Comparison of ENCODE assay signal across 8 mouse cellular contexts in genomic region chrX:73881036-73881427, GRCm38 (mm10). TPM values are rescaled to one million over a fixed set of nuclear protein-coding genes. Genes with fewer than 3 reads are reported as not detected.
DNase-seq lines count a peak whose midpoint lies in the region; ATAC-seq and TF ChIP-seq lines count a peak whose summit lies in the region.

No protein-coding gene starts in this region.

- peak overlapping the region; percentile 77; the same call in 1 of the 2 replicates for H3K27ac ChIP-seq in left cerebral cortex, adult 2 months
- H3K27ac ChIP-seq in embryonic facial prominence, embryonic 12.5 days: no peak overlapping the region
- peak overlapping the region; percentile 87 for H3K27ac ChIP-seq in kidney, embryonic 16.5 days (ENCODE audit: low read length)
- H3K27ac ChIP-seq in neural tube, embryonic 15.5 days (replicated peaks): peak overlapping the region; percentile 67

- peak in 1 of 2 experiments; percentile 10 for DNase-seq in left cerebral cortex, adult 2 months (ENCODE audit: extremely low spot score in 1 of 2, low spot score in 2 of 2)
- no peak for DNase-seq in left cerebral cortex, postnatal 14 days (ENCODE audit: low spot score in 2 of 2)
- DNase-seq in urinary bladder, postnatal 10 days (ENCODE audit: low spot score): no peak
- no peak for DNase-seq in urinary bladder, postnatal 25 days (ENCODE audit: low spot score)
- no peak for DNase-seq in layer of hippocampus, adult 8-10 months (ENCODE audit: low spot score in 2 of 2)

- H3K4me1 ChIP-seq in embryonic facial prominence, embryonic 12.5 days: no peaks in the 10 kb centered on the region
- H3K4me1 ChIP-seq in kidney, embryonic 16.5 days (ENCODE audit: insufficient read depth, low read length): peaks cover 6% of the 10 kb centered on the region; the same call in 1 of the 2 replicates
- peaks cover 12% of the 10 kb centered on the region for H3K4me1 ChIP-seq in neural tube, embryonic 15.5 days

- H3K27me3 ChIP-seq in embryonic facial prominence, embryonic 12.5 days: peaks cover 14% of the 10 kb centered on the region
- peaks cover 19% of the 10 kb centered on the region for H3K27me3 ChIP-seq in kidney, embryonic 16.5 days (ENCODE audit: insufficient read depth, low read length)
- H3K27me3 ChIP-seq in neural tube, embryonic 15.5 days (replicated peaks): no peaks in the 10 kb centered on the region

- peak overlapping the region; percentile 63 for H3K4me2 ChIP-seq in embryonic facial prominence, embryonic 12.5 days (replicated peaks)
- H3K4me2 ChIP-seq in kidney, embryonic 16.5 days (replicated peaks; ENCODE audit: low read depth, low read length): peak overlapping the region; percentile 73
- H3K4me2 ChIP-seq in neural tube, embryonic 15.5 days: peak overlapping the region; percentile 60

- peak overlapping the region; percentile 56 for H3K4me3 ChIP-seq in left cerebral cortex, adult 2 months
- peak overlapping the region; percentile 38 for H3K4me3 ChIP-seq in embryonic facial prominence, embryonic 12.5 days
- peak overlapping the region; percentile 47 for H3K4me3 ChIP-seq in kidney, embryonic 16.5 days (ENCODE audit: low read length)
- H3K4me3 ChIP-seq in neural tube, embryonic 15.5 days (replicated peaks): peak overlapping the region; percentile 55

- no peak overlapping the region for H3K9ac ChIP-seq in embryonic facial prominence, embryonic 12.5 days
- peak overlapping the region; percentile 35; the same call in 1 of the 2 replicates for H3K9ac ChIP-seq in kidney, embryonic 16.5 days (replicated peaks; ENCODE audit: low read length)
- H3K9ac ChIP-seq in neural tube, embryonic 15.5 days (replicated peaks): peak overlapping the region; percentile 58

- no peaks in the 10 kb centered on the region for H3K9me3 ChIP-seq in embryonic facial prominence, embryonic 12.5 days
- H3K9me3 ChIP-seq in kidney, embryonic 16.5 days (ENCODE audit: low read length): no peaks in the 10 kb centered on the region
- H3K9me3 ChIP-seq in neural tube, embryonic 15.5 days (replicated peaks): no peaks in the 10 kb centered on the region

- 20% methylated on average over 16 of the region's 16 CpGs for WGBS in embryonic facial prominence, embryonic 12.5 days
- WGBS in kidney, embryonic 16.5 days: 21% methylated on average over 16 of the region's 16 CpGs
- 30% methylated on average over 16 of the region's 16 CpGs for WGBS in neural tube, embryonic 15.5 days

- TF ChIP-seq CTCF in left cerebral cortex, adult 2 months (IDR thresholded peaks at IDR 0.05): no peak

- intact Hi-C loops in left cerebral cortex, adult 2 months (cut with DNase I): no loop called here
- intact Hi-C loops in left cerebral cortex, postnatal 14 days (cut with DNase I): no loop called here

- no peak for ATAC-seq in embryonic facial prominence, embryonic 12.5 days (ENCODE audit: insufficient number of reproducible peaks, insufficient read depth, low FRiP score, low TSS enrichment)
- peak; percentile 56 for ATAC-seq in kidney, embryonic 16.5 days (ENCODE audit: low FRiP score, low TSS enrichment)
- peak; percentile 46 for ATAC-seq in neural tube, embryonic 15.5 days (ENCODE audit: low FRiP score)

- no peaks in the 10 kb centered on the region for H3K36me3 ChIP-seq in embryonic facial prominence, embryonic 12.5 days
- H3K36me3 ChIP-seq in kidney, embryonic 16.5 days (ENCODE audit: insufficient read depth, low read length): no peaks in the 10 kb centered on the region
- no peaks in the 10 kb centered on the region for H3K36me3 ChIP-seq in neural tube, embryonic 15.5 days

RNA-seq across cellular contexts. Expression of gene Avpr2, which starts 10.9 kb away (rescaled TPM):
- not detected for total RNA-seq in left cerebral cortex, adult 2 months (2021)
- not detected for total RNA-seq in left cerebral cortex, postnatal 14 days (2021)
- polyA plus RNA-seq in embryonic facial prominence, embryonic 12.5 days (2016; fragmentation: Nextera tagmentation; extraction: Ambion mirVana): 0.10 and 0.14 TPM in 2 replicates
- 7.1 and 7.7 TPM in 2 replicates for polyA plus RNA-seq in kidney, embryonic 16.5 days (2015; fragmentation: Nextera tagmentation; extraction: Ambion mirVana)
- polyA plus RNA-seq in neural tube, embryonic 15.5 days (2015; fragmentation: Nextera tagmentation; extraction: Ambion mirVana): 0.05 and 0.20 TPM in 2 replicates
- not detected for total RNA-seq in layer of hippocampus, adult 8-10 months (2022)

RNA-seq across cellular contexts. Expression of gene L1cam, which starts 14.9 kb away (rescaled TPM):
- 100 to 1,000 TPM; 150 to 161 TPM for total RNA-seq in left cerebral cortex, adult 2 months (2021)
- 100 to 1,000 TPM; 240 to 245 TPM for total RNA-seq in left cerebral cortex, postnatal 14 days (2021)
- 5.9 and 7.2 TPM in 2 replicates for polyA plus RNA-seq in embryonic facial prominence, embryonic 12.5 days (2016; fragmentation: Nextera tagmentation; extraction: Ambion mirVana)
- 7.9 and 10.3 TPM in 2 replicates for polyA plus RNA-seq in kidney, embryonic 16.5 days (2015; fragmentation: Nextera tagmentation; extraction: Ambion mirVana)
- polyA plus RNA-seq in neural tube, embryonic 15.5 days (2015; fragmentation: Nextera tagmentation; extraction: Ambion mirVana): 86.3 and 95.4 TPM in 2 replicates
- total RNA-seq in layer of hippocampus, adult 8-10 months (2022): 100 to 1,000 TPM; 117 to 151 (median 128) TPM

RNA-seq across cellular contexts. Expression of gene Arhgap4, which starts 40.6 kb away (rescaled TPM):
- 1 to 10 TPM; 4.1 to 6.1 TPM for total RNA-seq in left cerebral cortex, adult 2 months (2021)
- 1 to 10 TPM; 5.5 to 6.0 TPM for total RNA-seq in left cerebral cortex, postnatal 14 days (2021)
- 2.7 and 3.0 TPM in 2 replicates for polyA plus RNA-seq in embryonic facial prominence, embryonic 12.5 days (2016; fragmentation: Nextera tagmentation; extraction: Ambion mirVana)
- 4.3 and 4.8 TPM in 2 replicates for polyA plus RNA-seq in kidney, embryonic 16.5 days (2015; fragmentation: Nextera tagmentation; extraction: Ambion mirVana)
- polyA plus RNA-seq in neural tube, embryonic 15.5 days (2015; fragmentation: Nextera tagmentation; extraction: Ambion mirVana): 3.9 and 6.3 TPM in 2 replicates
- total RNA-seq in layer of hippocampus, adult 8-10 months (2022): 1 to 10 TPM; 4.9 to 8.0 (median 6.0) TPM

RNA-seq across cellular contexts. Expression of gene Naa10, which starts 40.7 kb away (rescaled TPM):
- total RNA-seq in left cerebral cortex, adult 2 months (2021): 10 to 100 TPM; 56.8 to 61.2 TPM
- total RNA-seq in left cerebral cortex, postnatal 14 days (2021): 10 to 100 TPM; 57.2 to 58.8 TPM
- polyA plus RNA-seq in embryonic facial prominence, embryonic 12.5 days (2016; fragmentation: Nextera tagmentation; extraction: Ambion mirVana): 136 and 147 TPM in 2 replicates
- polyA plus RNA-seq in kidney, embryonic 16.5 days (2015; fragmentation: Nextera tagmentation; extraction: Ambion mirVana): 147 and 159 TPM in 2 replicates
- polyA plus RNA-seq in neural tube, embryonic 15.5 days (2015; fragmentation: Nextera tagmentation; extraction: Ambion mirVana): 110 and 123 TPM in 2 replicates
- total RNA-seq in layer of hippocampus, adult 8-10 months (2022): 10 to 100 TPM; 64.7 to 73.9 (median 67.1) TPM

RNA-seq across cellular contexts. Expression of gene Renbp, which starts 49.6 kb away (rescaled TPM):
- total RNA-seq in left cerebral cortex, adult 2 months (2021): 1 to 10 TPM; 5.2 to 6.0 TPM
- total RNA-seq in left cerebral cortex, postnatal 14 days (2021): 1 to 10 TPM; 5.4 to 6.4 TPM
- polyA plus RNA-seq in embryonic facial prominence, embryonic 12.5 days (2016; fragmentation: Nextera tagmentation; extraction: Ambion mirVana): 19.7 and 24.7 TPM in 2 replicates
- polyA plus RNA-seq in kidney, embryonic 16.5 days (2015; fragmentation: Nextera tagmentation; extraction: Ambion mirVana): 65.1 and 66.2 TPM in 2 replicates
- 10.4 and 24.7 TPM in 2 replicates for polyA plus RNA-seq in neural tube, embryonic 15.5 days (2015; fragmentation: Nextera tagmentation; extraction: Ambion mirVana)
- total RNA-seq in layer of hippocampus, adult 8-10 months (2022): 10 to 100 TPM in 3 of 4 experiments, 1 to 10 TPM in 1; 4.9 to 20.0 (median 14.7) TPM
